Mouse (Mus musculus): ENCODE data around the gene Cdkn2aip. TPM values are rescaled to one million over a fixed set of nuclear protein-coding genes. Genes with fewer than 3 reads are reported as not detected.

Cdkn2aip gene
- polyA plus RNA-seq, 1 experiment from 2014 or later = 44.3 TPM

DNA sequence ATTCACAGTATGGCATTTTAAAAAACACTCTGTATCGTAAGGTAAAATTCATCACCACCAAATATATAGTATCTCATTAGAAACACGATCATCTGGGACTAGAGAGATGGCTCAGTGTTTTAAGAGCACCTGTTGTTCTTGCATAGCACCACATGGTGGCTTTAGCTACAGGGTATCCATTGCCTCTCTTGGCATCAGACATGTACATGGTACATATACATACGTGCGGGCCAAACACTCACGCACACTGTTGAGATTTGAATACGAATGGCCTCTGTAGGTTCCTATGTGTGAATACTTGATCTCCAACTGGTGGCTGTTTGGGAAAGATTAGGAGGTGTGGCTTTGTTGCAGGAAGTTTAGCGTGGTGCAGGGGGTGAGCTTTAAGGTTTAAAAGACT lies 28.6 kb upstream of the Cdkn2aip start:
- H3K9me3 ChIP-seq = no peaks in the 10 kb centered on the region
- H3K27ac ChIP-seq = no peak overlapping the region
- no peaks in the 10 kb centered on the region for H3K36me3 ChIP-seq
- no peak for ATAC-seq
- 0 out of 2 replicates have a peak, but pooled peaks cover 3% of the 10 kb centered on the region for H3K4me1 ChIP-seq (replicated peaks)
- peaks cover 4% of the 10 kb centered on the region; the same call in 1 of the 2 replicates for H3K27me3 ChIP-seq
- H3K4me2 ChIP-seq (replicated peaks) = no peak overlapping the region
- WGBS = 83% methylated on average over 7 of the region's 7 CpGs
- H3K4me3 ChIP-seq (replicated peaks) = no peak overlapping the region
- H3K9ac ChIP-seq (replicated peaks) = no peak overlapping the region

- Histone ChIP-seq H3K27me3 (no peaks in the 10 kb centered on the region), H3K9ac (replicated peaks) (no peak overlapping the region), H3K27ac (no peak overlapping the region), H3K4me1 (replicated peaks) (no peaks in the 10 kb centered on the region), H3K4me2 (replicated peaks) (no peak overlapping the region), H3K36me3 (no peaks in the 10 kb centered on the region), H3K9me3 (no peaks in the 10 kb centered on the region), H3K4me3 (replicated peaks) (no peak overlapping the region)
- WGBS = 71% methylated on average over 7 of the region's 7 CpGs
- ATAC-seq = no peak
Measured at GRCm38 (mm10) chr8:47737120-47737519, 23.4 kb upstream of the Cdkn2aip start.

DNA sequence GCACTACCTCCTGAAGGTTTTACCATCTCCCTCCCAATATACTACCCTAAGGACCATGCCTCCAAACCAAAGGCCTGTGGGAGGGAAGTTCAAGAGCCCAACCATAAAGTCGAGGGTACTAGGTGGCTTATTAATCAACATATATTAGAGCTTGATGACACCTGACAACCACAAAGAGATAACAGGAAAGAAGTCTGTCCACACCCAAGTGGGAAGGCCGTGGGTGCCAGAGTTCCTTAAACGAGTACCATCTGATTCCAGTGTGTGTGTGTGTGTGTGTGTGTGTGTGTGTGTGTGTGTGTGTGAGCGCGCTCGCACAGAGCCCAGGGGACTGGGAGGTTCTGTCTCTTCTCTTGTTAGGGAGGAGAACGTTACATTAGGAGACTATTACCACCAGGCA lies 15.6 kb upstream of the Cdkn2aip start:
- Histone ChIP-seq H3K4me3 (replicated peaks) (no peak overlapping the region), H3K9ac (replicated peaks) (no peak overlapping the region), H3K36me3 (no peaks in the 10 kb centered on the region), H3K9me3 (no peaks in the 10 kb centered on the region), H3K4me1 (replicated peaks) (no peaks in the 10 kb centered on the region), H3K4me2 (replicated peaks) (no peak overlapping the region), H3K27ac (no peak overlapping the region), H3K27me3 (0 out of 2 replicates have a peak, but pooled peaks cover 2% of the 10 kb centered on the region)
- ATAC-seq = no peak
- 90% methylated on average over 7 of the region's 7 CpGs for WGBS

DNA sequence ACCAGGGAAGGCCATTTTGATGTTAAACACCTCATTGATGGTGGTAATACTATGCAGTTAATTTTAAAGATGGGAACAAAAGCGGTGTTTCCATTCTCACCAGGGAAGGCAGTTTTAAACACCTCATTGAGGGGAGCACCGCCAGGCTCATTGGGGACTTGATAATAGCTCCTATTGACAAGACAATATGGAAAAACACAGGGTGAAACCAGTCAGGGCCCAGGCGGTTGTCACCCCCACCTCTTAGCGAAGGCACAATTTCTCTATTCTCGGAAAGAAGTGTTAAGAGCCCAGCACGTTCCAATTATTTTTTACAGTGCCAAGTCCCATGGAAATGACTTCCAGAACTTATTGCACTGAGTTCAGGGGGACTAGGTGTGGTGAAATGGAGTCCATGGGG lies 13.2 kb upstream of the Cdkn2aip start:
- ATAC-seq = no peak
- no peak overlapping the region for H3K27ac ChIP-seq
- no peak overlapping the region for H3K9ac ChIP-seq (replicated peaks)
- no peak overlapping the region for H3K4me3 ChIP-seq (replicated peaks)
- 22% methylated on average over 6 of the region's 6 CpGs for WGBS
- no peaks in the 10 kb centered on the region for H3K36me3 ChIP-seq
- 0 out of 2 replicates have a peak, but pooled peaks cover 2% of the 10 kb centered on the region for H3K27me3 ChIP-seq
- H3K4me1 ChIP-seq (replicated peaks) = no peaks in the 10 kb centered on the region
- no peaks in the 10 kb centered on the region for H3K9me3 ChIP-seq
- H3K4me2 ChIP-seq (replicated peaks) = no peak overlapping the region

DNA sequence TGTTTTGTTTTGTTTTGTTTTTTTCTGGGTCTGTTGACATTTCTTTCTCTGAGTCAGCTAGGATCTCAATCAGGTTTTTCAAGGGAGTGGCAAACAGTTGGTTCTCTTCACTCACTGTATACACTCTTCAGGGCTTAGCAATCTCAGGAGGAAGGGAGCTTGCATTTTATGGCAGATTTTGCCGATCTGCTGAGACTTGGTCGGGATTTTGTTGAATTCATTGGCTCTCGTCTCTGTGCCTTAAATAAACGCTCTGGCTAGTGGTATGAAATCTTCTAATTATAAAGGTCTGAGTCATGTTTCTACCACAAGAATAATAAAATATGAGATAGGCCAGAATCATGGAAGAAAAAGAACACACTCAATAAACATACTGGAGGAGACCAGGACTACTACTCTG lies 7.9 kb upstream of the Cdkn2aip start:
- H3K27ac ChIP-seq = no peak overlapping the region
- no peak overlapping the region for H3K4me2 ChIP-seq (replicated peaks)
- H3K27me3 ChIP-seq = no peaks in the 10 kb centered on the region
- no peaks in the 10 kb centered on the region for H3K9me3 ChIP-seq
- H3K4me1 ChIP-seq (replicated peaks) = no peaks in the 10 kb centered on the region
- 84% methylated on average over 4 of the region's 4 CpGs for WGBS
- H3K36me3 ChIP-seq = no peaks in the 10 kb centered on the region
- H3K4me3 ChIP-seq (replicated peaks) = no peak overlapping the region
- no peak for ATAC-seq
- no peak overlapping the region for H3K9ac ChIP-seq (replicated peaks)

DNA sequence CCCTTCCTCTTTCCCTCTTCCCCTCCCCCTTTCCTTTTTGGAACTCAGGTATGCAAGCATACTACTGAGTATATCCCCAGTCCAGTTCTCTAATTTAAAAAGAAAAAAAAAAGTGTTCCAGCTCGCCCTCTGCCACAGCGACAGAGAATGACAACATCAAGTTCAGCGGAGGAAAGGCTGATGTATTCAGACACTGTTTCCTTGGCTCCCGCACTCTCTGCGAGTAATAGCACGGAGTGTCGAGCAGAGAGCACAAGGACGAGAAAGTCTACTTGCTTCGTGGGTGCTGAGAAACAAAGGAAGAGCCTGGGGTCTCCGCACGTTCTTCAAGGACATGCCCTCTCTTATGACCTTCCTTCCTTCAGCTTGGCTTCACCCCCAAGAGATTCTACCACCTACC lies 4.9 kb upstream of the Cdkn2aip start:
- Histone ChIP-seq H3K36me3 (no peaks in the 10 kb centered on the region), H3K4me2 (replicated peaks) (no peak overlapping the region)
- ATAC-seq = no peak

DNA sequence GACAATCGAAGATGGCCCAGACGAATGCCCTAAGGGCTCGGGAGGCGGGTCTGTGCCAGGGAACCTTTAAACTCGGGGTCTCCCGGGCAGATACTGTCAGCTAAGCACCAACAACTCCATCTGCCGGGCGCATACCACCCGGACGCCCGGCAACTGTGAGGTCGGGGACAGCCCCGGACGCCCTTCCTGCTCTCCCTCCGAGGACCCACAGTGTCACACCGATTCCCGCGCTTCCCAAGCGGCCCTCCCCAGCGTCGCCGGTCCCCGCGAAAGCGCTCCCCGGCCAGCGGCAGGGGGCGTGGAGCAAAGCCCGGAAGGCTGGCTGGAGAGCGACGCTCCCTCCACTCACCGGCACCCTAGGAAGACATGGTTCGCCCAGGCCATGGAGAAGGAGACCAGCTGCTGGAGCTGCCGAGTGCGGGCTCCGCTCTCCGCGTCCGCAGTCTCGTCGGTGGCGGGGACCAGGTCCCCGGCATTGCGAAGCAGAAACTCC lies 515 bp downstream of the Cdkn2aip start:
- H3K27ac ChIP-seq = peak overlapping the region; percentile 95
- peak overlapping the region; percentile 77 for H3K4me2 ChIP-seq (replicated peaks)
- ATAC-seq = peak; percentile 75
- H3K9ac ChIP-seq (replicated peaks) = peak overlapping the region; percentile 97
- 0% methylated on average over 44 of the region's 44 CpGs for WGBS
- peaks cover 28% of the 10 kb centered on the region for H3K4me1 ChIP-seq (replicated peaks)
- H3K27me3 ChIP-seq = no peaks in the 10 kb centered on the region
- H3K9me3 ChIP-seq = no peaks in the 10 kb centered on the region
- peak overlapping the region; percentile 100 for H3K4me3 ChIP-seq (replicated peaks)
- peaks cover 22% of the 10 kb centered on the region for H3K36me3 ChIP-seq

More for the DNA sequence above, 4.9 kb upstream of the Cdkn2aip start:
- Histone ChIP-seq H3K4me1 (replicated peaks) (peaks cover 3% of the 10 kb centered on the region; the same call in 1 of the 2 replicates), H3K9ac (replicated peaks) (0 out of 2 replicates have a peak overlapping the region, but pooled peaks have one; percentile 16), H3K27ac (no peak overlapping the region), H3K27me3 (no peaks in the 10 kb centered on the region), H3K9me3 (no peaks in the 10 kb centered on the region), H3K4me3 (replicated peaks) (no peak overlapping the region)
- 30% methylated on average over 11 of the region's 11 CpGs for WGBS

DNA sequence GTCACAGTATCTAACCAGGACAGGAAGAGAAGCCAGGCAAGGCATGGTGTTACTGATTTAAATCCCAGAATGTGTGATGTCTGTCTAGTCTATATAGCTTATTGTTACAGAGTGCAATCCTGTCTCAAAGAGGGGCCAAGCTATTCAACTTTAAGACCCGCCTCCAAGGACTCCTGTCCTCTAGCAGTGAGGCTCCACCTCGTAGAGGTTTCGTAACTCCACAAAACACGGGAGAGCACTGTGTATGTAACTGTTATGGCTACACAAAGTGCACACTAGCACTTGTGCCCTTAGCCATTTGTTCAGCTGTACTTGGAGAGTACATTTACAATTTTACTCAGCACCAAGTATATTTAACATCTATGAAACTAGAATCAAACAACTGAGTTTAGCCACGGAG lies 5.6 kb downstream of the Cdkn2aip start:
- no peak overlapping the region for H3K9ac ChIP-seq (replicated peaks)
- H3K4me2 ChIP-seq (replicated peaks) = no peak overlapping the region
- no peak for ATAC-seq
- no peak overlapping the region for H3K4me3 ChIP-seq (replicated peaks)
- H3K27me3 ChIP-seq = no peaks in the 10 kb centered on the region
- no peaks in the 10 kb centered on the region for H3K9me3 ChIP-seq
- H3K4me1 ChIP-seq (replicated peaks) = peaks cover 26% of the 10 kb centered on the region
- WGBS = 83% methylated on average over 5 of the region's 5 CpGs
- H3K27ac ChIP-seq = no peak overlapping the region
- H3K36me3 ChIP-seq = peaks cover 55% of the 10 kb centered on the region

GRCm38 (mm10) chr8:47706746-47707145 lies 7.0 kb downstream of the Cdkn2aip start:
- ATAC-seq = no peak
- no peak overlapping the region for H3K4me3 ChIP-seq (replicated peaks)
- no peak overlapping the region for H3K4me2 ChIP-seq (replicated peaks)
- H3K36me3 ChIP-seq = peaks cover 52% of the 10 kb centered on the region
- WGBS = 94% methylated on average over 8 of the region's 8 CpGs
- peaks cover 15% of the 10 kb centered on the region for H3K4me1 ChIP-seq (replicated peaks)
- H3K27me3 ChIP-seq = no peaks in the 10 kb centered on the region
- H3K27ac ChIP-seq = no peak overlapping the region
- H3K9me3 ChIP-seq = no peaks in the 10 kb centered on the region
- no peak overlapping the region for H3K9ac ChIP-seq (replicated peaks)

DNA sequence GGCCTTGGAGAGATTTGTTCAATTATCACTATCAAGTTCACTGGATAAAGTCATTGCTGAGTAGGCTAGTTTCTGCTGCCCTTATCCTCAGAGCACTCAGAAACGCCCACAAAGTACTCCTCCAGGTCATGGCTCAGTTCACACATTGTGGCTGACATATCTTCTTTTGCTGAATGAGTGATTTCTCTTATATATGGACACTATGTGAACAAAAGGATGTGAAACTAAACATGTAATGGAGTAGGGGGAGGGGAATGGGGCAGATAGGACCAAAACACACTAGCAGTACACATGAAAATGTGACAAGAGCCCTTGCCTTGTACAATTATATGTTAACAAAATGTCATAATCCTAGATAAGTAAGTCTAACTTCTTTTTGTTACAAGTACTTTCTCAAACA lies 11.4 kb downstream of the Cdkn2aip start:
- Histone ChIP-seq H3K27ac (no peak overlapping the region), H3K36me3 (peaks cover 27% of the 10 kb centered on the region), H3K9ac (replicated peaks) (no peak overlapping the region), H3K9me3 (no peaks in the 10 kb centered on the region), H3K4me1 (replicated peaks) (no peaks in the 10 kb centered on the region), H3K4me3 (replicated peaks) (no peak overlapping the region), H3K4me2 (replicated peaks) (no peak overlapping the region), H3K27me3 (no peaks in the 10 kb centered on the region)
- 34% methylated on average over 1 of the region's 1 CpGs for WGBS
- ATAC-seq = no peak

- no peak for ATAC-seq
- H3K4me3 ChIP-seq (replicated peaks) = no peak overlapping the region
- H3K27ac ChIP-seq = no peak overlapping the region
- no peaks in the 10 kb centered on the region for H3K27me3 ChIP-seq
- no peak overlapping the region for H3K4me2 ChIP-seq (replicated peaks)
- WGBS = 68% methylated on average over 1 of the region's 1 CpGs
- no peaks in the 10 kb centered on the region for H3K9me3 ChIP-seq
- H3K36me3 ChIP-seq = no peaks in the 10 kb centered on the region
- H3K4me1 ChIP-seq (replicated peaks) = no peaks in the 10 kb centered on the region
- no peak overlapping the region for H3K9ac ChIP-seq (replicated peaks)
Measured at GRCm38 (mm10) chr8:47697696-47698095, 16.0 kb downstream of the Cdkn2aip start.

- Histone ChIP-seq H3K4me3 (replicated peaks) (no peak overlapping the region), H3K27me3 (no peaks in the 10 kb centered on the region; the same call in 1 of the 2 replicates), H3K4me2 (replicated peaks) (no peak overlapping the region), H3K4me1 (replicated peaks) (peaks cover 9% of the 10 kb centered on the region; the same call in 1 of the 2 replicates), H3K27ac (no peak overlapping the region), H3K9ac (replicated peaks) (no peak overlapping the region), H3K9me3 (no peaks in the 10 kb centered on the region), H3K36me3 (no peaks in the 10 kb centered on the region)
- WGBS = 84% methylated on average over 5 of the region's 5 CpGs
- ATAC-seq = no peak
Measured at GRCm38 (mm10) chr8:47695431-47696105, 18.2 kb downstream of the Cdkn2aip start.

Data from midbrain, embryonic 13.5 days (tissue).